Mouse (Mus musculus) cerebellum, postnatal 25 days (tissue): ENCODE results near the gene Zscan4f.
"Not testable (repeated sequence)": the region's sequence is repeated elsewhere in the genome, so short reads cannot be mapped to it uniquely, and the experiment has no call there.

ENCODE experiments used
- DNase-seq, 2 experiments: peaks; one replicate each; pipeline ENCODE4 v3.0.0; 2021; ENCODE audit warnings: mixed read lengths in 2 of 2

Zscan4f gene

DNA sequence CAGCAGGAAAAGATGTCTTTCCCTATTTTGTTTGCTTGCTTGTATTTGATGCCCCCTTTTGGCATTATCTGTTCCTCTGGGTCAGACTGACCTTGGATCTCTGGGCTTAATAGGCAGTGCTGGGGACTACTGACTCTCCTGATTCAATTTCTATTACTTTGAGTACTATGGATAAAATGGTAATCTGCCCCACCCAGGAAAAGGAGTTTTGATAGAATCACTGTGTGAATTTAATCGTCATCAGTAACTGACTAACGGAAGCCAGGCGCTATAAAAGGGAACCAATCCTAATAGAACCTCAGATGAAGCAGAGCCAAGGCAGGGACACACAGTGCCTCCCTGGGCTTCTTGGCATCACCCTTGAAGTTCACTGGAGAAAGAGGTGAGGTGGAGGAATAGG lies at the start of gene Zscan4f:
TSS of gene Zscan4f (plus strand) at position 301 of the 400 bp plus-strand sequence.
- DNase-seq: not testable (repeated sequence)

DNA sequence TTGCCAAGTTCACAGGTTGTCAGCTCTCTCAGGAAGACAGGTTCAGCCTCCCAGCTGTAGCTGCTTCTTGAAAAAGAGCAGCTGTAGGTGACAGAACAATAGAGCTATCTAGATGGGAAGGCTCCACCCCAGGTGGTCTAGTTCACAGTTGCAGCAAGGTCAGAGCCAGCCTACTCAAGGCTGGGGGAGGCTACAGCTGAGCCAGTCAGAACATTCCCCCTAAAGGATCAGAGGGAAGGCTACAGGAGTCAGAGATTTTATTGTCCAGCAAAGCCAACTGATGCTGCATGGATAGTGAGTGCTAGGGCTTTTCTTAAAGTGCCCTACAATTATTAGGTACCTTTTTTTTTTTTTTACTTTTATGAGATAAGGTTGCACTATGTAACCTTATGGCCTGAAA lies 13.1 kb upstream of the Zscan4f start:
- DNase-seq: not testable (repeated sequence)
